Comparison of ENCODE assay signal across 23 mouse cellular contexts in genomic region chr2:76326161-76326560, GRCm38 (mm10). TPM values are rescaled to one million over a fixed set of nuclear protein-coding genes. Genes with fewer than 3 reads are reported as not detected.
"Had no signal": no experiment of that assay in that cellular context is flagged by ENCODE, and none has a peak within 500 bp of the region (broad histone marks: within the 10 kb centered on the region; RNA-seq: fewer than 3 reads in every experiment).

No protein-coding gene starts in this region.

- H3K4me3 ChIP-seq: neural tube, embryonic 13.5 days; neural tube, embryonic 15.5 days; stomach, embryonic 15.5 days had no signal

- DNase-seq: retina, postnatal 1 day; right cerebral cortex, adult 18-20 months; right cerebral cortex, postnatal 14 days; right cerebral cortex, postnatal 25 days; right cerebral cortex, postnatal 4 days; spleen, adult 18-20 months; thymus, adult 18-20 months; thymus, adult 2 months; thymus, postnatal 14 days; thymus, postnatal 25 days; thymus, postnatal 36 days; thymus, postnatal 4 days had no signal

- H3K36me3 ChIP-seq: neural tube, embryonic 13.5 days; neural tube, embryonic 15.5 days; stomach, embryonic 15.5 days had no signal

- H3K27me3 ChIP-seq: neural tube, embryonic 13.5 days; neural tube, embryonic 15.5 days; stomach, embryonic 15.5 days had no signal

- H3K27ac ChIP-seq: neural tube, embryonic 13.5 days; neural tube, embryonic 15.5 days; stomach, embryonic 15.5 days; stomach, postnatal 0 days had no signal

- H3K9me3 ChIP-seq: neural tube, embryonic 13.5 days; neural tube, embryonic 15.5 days; stomach, embryonic 15.5 days had no signal

- H3K4me2 ChIP-seq: neural tube, embryonic 13.5 days; neural tube, embryonic 15.5 days; stomach, embryonic 15.5 days had no signal

- H3K9ac ChIP-seq: neural tube, embryonic 13.5 days; neural tube, embryonic 15.5 days; stomach, embryonic 15.5 days had no signal

- H3K4me1 ChIP-seq: neural tube, embryonic 13.5 days; stomach, embryonic 15.5 days had no signal

RNA-seq across cellular contexts. Expression of gene Pde11a, which starts 12.4 kb away (rescaled TPM):
- total RNA-seq: neutrophil, adult 5-6 weeks had no signal

RNA-seq across cellular contexts. Expression of gene Cyct, which starts 34.1 kb away (rescaled TPM):
- total RNA-seq: neutrophil, adult 5-6 weeks had no signal
- polyA plus RNA-seq: neural tube, embryonic 13.5 days; neural tube, embryonic 14.5 days; spleen, adult 2 months; stomach, embryonic 14.5 days; stomach, embryonic 15.5 days; stomach, embryonic 16.5 days; stomach, postnatal 0 days; thymus, adult 2 months; thymus, postnatal 0 days; urinary bladder, adult 2 months had no signal
